Mouse (Mus musculus) heart, adult 8-10 months (tissue): ENCODE results near the gene Tas2r113. TPM values are rescaled to one million over a fixed set of nuclear protein-coding genes. Genes with fewer than 3 reads are reported as not detected.
"Not testable (repeated sequence)": the region's sequence is repeated elsewhere in the genome, so short reads cannot be mapped to it uniquely, and the experiment has no call there.

Experiments used
- DNase-seq: peaks from one replicate; pipeline ENCODE4 v3.0.0; 2022; ENCODE audit warnings: low spot score
- total RNA-seq, 4 experiments: library from RNA; stranded (reverse); gene quantifications; 2 replicates each; pipeline ENCODE4 v1.2.4; 2022

The Tas2r113 gene
- not detected for total RNA-seq

- DNase-seq: no peak
Measured at GRCm38 (mm10) chr6:132892711-132893110, at the start of gene Tas2r113. Gene Tas2r113, plus strand, starts transcription at chr6:132893011.

GRCm38 (mm10) chr6:132846842-132847241 is 46.0 kb upstream of the Tas2r113 start, which contains the start of gene Tas2r123:
Gene Tas2r123, plus strand, starts transcription at chr6:132847142.
- DNase-seq: no peak

GRCm38 (mm10) chr6:132855138-132855537 is 37.7 kb upstream of the Tas2r113 start, which contains the start of gene Tas2r116:
Gene Tas2r116, plus strand, starts transcription at chr6:132855438.
- no peak for DNase-seq

GRCm38 (mm10) chr6:132867708-132868107 is 25.1 kb upstream of the Tas2r113 start, which contains the start of gene Tas2r110:
Gene Tas2r110, plus strand, starts transcription at chr6:132868008.
- DNase-seq: no peak

GRCm38 (mm10) chr6:132909351-132909750 is 16.5 kb downstream of the Tas2r113 start, which contains the start of gene Tas2r125:
Gene Tas2r125, plus strand, starts transcription at chr6:132909651.
- no peak for DNase-seq

- DNase-seq: not testable (repeated sequence)
Measured at GRCm38 (mm10) chr6:132941376-132941775, 48.6 kb downstream of the Tas2r113 start.

Other genes starting within 250 kb of the Tas2r113 start
- not detected for gene A630073D07Rik, start 241.5 kb upstream of the Tas2r113 start, total RNA-seq
- not detected for gene Tas2r120, start 236.1 kb upstream of the Tas2r113 start, total RNA-seq
- not detected for gene Tas2r121, start 192.0 kb upstream of the Tas2r113 start, total RNA-seq
- not detected for gene Tas2r122, start 181.1 kb upstream of the Tas2r113 start, total RNA-seq
- not detected for gene Tas2r115, start 155.0 kb upstream of the Tas2r113 start, total RNA-seq
- not detected for gene Tas2r124, start 138.3 kb upstream of the Tas2r113 start, total RNA-seq
- gene Tas2r102, start 130.9 kb upstream of the Tas2r113 start, total RNA-seq: not detected
- gene Tas2r136, start 114.8 kb upstream of the Tas2r113 start, total RNA-seq: not detected
- not detected for gene Tas2r117, start 90.2 kb upstream of the Tas2r113 start, total RNA-seq
- not detected for gene Tas2r123, start 45.9 kb upstream of the Tas2r113 start, total RNA-seq
- not detected for gene Tas2r116, start 37.6 kb upstream of the Tas2r113 start, total RNA-seq
- gene Tas2r110, start 25.0 kb upstream of the Tas2r113 start, total RNA-seq: not detected
- not detected for gene Tas2r125, start 16.6 kb downstream of the Tas2r113 start, total RNA-seq
- gene Tas2r129, start 58.1 kb downstream of the Tas2r113 start, total RNA-seq: not detected
- not detected for gene Tas2r131, start 64.9 kb downstream of the Tas2r113 start, total RNA-seq
- gene Tas2r109, start 88.0 kb downstream of the Tas2r113 start, total RNA-seq: not detected
- not detected for gene Tas2r103, start 144.1 kb downstream of the Tas2r113 start, total RNA-seq
- gene Tas2r140, start 162.8 kb downstream of the Tas2r113 start, total RNA-seq: not detected
- 10 to 100 TPM; 64.7 to 74.0 (median 71.1) TPM for gene Smim10l1, start 211.9 kb downstream of the Tas2r113 start, total RNA-seq